Comparison of ENCODE assay signal across 1 mouse cellular context in the genomic region with DNA sequence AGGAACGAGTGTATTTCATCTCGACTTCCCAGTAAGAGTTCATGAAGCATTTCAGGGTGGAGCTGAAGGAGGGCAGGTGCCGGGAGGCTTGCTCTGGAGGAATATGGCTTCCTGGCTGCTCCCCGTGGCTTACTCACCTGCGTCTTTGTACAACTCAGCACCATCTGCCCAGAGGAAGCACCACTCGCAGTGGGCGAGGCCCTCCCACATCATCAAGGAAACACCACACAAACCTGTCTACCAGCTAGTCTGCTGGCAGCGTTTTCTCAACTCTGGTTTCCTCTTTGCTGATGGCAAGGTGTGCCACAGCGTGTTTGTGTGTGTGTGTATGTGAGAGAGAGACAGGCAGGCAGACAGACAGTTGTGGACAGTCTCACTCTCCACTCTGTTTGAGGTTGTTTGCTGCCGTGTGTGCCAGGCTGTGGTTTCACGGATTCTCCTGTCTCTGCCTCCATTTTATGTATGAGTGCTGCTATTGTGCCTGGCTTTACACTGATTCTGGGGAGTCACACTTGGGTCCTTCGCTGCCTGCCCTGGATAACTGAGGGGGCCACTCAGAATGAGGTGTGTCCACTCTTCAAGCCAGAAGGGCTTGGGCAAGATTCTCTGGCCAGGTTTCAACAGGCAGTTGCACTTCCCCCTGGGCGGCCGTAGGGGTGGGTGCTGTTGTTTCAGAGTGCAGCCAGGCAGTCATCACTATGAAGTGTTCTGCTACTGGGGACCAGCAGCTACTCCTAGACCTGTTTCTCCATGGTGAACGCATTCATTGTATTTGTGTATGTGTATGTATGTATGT.
TF ChIP-seq lines count a peak whose summit lies in the region.

No protein-coding gene starts in this region.

TF ChIP-seq in MEL, 35 proteins besides CTCF, POLR2A, EP300 and RAD21 (continued from another document):
- TF ChIP-seq KAT2A (conservative IDR thresholded peaks at IDR 0.05; ENCODE audit: low read depth, low read length) = no peak
